Mouse (Mus musculus) adrenal gland, adult 10 weeks (tissue): ENCODE data around the gene Artn. TPM values are rescaled to one million over a fixed set of nuclear protein-coding genes. Genes with fewer than 3 reads are reported as not detected.

ENCODE experiments used
- polyA plus RNA-seq: library from polyadenylated mRNA; stranded (reverse); fragments of 350-450 nt; fragmentation: Illumina TruSeq; extraction: RNeasy Lipid Tissue Mini Kit (QIAGEN cat#74804); gene quantifications from one replicate; pipeline ENCODE4 v1.2.3, GENCODE M21; 2014; ENCODE audit warnings: low read depth, low replicate concordance

The Artn gene
- not detected for polyA plus RNA-seq

GRCm38 (mm10) chr4:117929391-117929881 lies at the start of gene Artn:
Gene Artn, minus strand, starts transcription at chr4:117929763.

DNA sequence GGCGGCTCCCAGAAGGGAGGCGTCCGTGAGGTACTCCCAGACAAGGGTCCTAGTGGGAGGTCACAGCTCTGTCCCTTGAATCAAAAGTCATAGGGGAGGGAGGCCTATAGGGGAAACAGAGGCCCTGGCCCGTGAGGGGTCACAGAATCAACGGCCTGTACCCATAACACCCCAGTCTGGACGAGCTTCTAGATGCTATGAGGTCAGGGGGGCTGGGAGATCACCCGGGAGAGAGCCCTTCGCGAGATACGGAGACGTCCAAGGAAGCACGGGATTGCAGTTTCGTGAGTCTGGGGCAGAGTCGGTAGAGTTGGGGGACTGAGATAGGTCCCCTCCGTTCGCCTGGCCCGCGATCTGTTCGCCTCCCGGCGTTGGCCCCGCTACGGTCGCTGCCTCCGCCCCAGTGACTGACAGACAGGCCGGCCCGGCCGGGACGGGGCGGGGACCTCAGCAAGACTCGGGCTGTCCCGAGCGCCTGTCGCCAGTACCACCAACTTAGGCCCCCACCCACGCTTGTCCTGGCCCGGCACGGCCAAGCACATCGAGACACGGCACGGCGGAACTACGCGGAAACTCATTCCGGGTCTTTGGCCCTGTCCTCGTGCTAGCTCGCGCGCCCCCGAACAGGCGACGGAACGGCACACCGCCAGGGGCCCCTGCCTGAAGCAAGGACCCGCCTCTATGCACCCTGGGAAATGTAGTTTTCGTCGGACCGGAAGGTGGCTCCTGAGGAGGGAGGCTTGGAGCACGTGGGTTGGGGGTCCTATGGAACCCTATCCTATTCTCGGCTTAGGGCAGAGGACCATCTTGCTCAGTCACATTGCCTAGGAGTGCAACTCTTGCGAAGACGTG lies 14.7 kb downstream of the Artn start, which contains the start of gene Ipo13:
Gene Ipo13, minus strand, starts transcription at position 409 of the 852 bp plus-strand sequence.

GRCm38 (mm10) chr4:117891738-117892161 lies 37.8 kb downstream of the Artn start, which contains the start of gene Dph2:
Gene Dph2, minus strand, starts transcription at chr4:117892032.

DNA sequence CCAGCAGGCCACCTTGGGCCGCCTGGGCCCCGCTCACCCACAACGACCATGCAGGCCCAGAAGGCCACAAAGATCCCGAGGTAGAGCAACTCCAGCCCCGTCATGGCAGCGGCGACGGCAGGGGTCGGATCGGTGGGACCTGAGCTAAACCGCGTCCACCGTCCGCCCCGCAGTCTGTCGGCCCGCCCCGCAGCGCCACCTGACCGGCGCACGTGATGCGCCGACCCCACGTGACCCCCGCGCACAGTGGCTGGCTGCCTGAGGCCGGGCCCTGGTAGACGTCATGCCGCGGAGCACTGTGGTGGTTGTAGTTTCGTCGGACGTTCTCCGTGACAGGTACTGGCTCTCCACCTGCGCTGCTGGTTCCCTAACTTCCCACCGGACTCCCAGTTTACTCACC lies 42.4 kb downstream of the Artn start, which contains the start of gene Atp6v0b:
Gene Atp6v0b, minus strand, starts transcription at position 201 of the 400 bp plus-strand sequence.

GRCm38 (mm10) chr4:117882701-117883691 lies 46.6 kb downstream of the Artn start, which contains the start of gene B4galt2:
Gene B4galt2, minus strand, starts transcription at chr4:117883487.

Other genes starting within 250 kb of the Artn start
- 0.76 TPM for gene Dmap1, start 247.5 kb downstream of the Artn start, polyA plus RNA-seq
- gene Gm12845, start 205.4 kb downstream of the Artn start, polyA plus RNA-seq, result not detected
- gene Klf17, start 164.1 kb downstream of the Artn start, polyA plus RNA-seq, result not detected
- 3.3 TPM for gene Slc6a9, start 95.3 kb downstream of the Artn start, polyA plus RNA-seq
- not detected for gene Ccdc24, start 57.2 kb downstream of the Artn start, polyA plus RNA-seq
- not detected for gene B4galt2, start 46.3 kb downstream of the Artn start, polyA plus RNA-seq
- gene Atp6v0b, start 42.4 kb downstream of the Artn start, polyA plus RNA-seq, result 78.1 TPM
- 4.6 TPM for gene Dph2, start 37.7 kb downstream of the Artn start, polyA plus RNA-seq
- gene Ipo13, start 14.8 kb downstream of the Artn start, polyA plus RNA-seq, result 1.0 TPM
- gene St3gal3, start 205.2 kb upstream of the Artn start, polyA plus RNA-seq, result 2.9 TPM